Mouse (Mus musculus) naive thymus-derived CD4-positive, alpha-beta T cell, adult 2 months (primary cell): ENCODE data around the gene Uhrf2.

Experiments used
- DNase-seq: peaks from one replicate; pipeline ENCODE4 v3.0.0-alpha.2; 2011; ENCODE audit warnings: low read depth

The Uhrf2 gene

DNA sequence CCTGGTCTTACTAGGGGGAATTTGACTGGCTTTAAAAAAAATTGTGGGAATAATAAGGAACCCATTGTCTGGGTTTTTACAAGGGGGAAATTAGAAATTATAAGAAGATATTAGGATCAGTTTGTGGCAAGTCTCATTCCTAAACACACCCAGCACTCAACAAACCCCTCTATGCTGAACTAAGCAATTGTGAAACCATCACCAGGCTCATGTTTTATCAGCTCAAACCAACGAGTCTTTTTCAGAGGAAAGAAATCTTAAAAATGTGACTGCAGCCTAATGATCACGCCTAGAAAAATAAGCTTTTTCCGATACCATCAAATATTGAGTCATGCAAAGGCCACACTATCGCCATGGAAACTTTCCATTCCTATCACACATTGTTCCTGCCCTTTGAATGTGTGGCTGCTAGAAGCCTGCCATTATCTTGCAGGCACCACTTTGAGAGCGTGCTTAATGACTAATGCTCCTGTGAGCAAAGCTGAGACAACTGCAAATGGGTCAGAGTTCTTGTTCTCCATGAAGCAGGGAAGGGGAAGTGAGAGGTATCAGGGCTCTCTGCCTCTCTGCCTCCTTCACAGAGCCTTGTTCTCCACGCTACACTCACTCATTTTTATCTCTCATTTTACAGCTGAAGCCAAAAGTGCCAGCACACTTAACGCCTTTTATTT lies 94.8 kb downstream of the Uhrf2 start:
- no peak for DNase-seq

DNA sequence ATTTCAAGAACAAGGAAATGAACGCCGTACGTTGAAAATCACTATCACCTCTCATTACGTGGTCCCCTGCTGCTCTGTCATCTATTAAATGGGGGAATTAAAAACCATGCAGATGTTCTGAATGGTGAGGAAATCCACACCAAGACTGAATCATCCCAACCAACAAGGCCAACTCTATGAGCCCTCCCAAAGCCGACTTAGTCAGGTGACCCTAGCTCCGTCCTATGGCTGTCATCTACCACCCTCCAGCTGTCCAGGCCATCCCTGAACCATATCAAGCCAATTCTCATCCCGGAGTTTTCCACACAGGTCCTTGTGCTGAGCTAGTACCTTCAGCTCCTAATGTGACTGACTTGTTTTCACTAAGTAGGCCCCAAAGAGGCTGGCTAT lies 95.4 kb downstream of the Uhrf2 start:
- no peak for DNase-seq

DNA sequence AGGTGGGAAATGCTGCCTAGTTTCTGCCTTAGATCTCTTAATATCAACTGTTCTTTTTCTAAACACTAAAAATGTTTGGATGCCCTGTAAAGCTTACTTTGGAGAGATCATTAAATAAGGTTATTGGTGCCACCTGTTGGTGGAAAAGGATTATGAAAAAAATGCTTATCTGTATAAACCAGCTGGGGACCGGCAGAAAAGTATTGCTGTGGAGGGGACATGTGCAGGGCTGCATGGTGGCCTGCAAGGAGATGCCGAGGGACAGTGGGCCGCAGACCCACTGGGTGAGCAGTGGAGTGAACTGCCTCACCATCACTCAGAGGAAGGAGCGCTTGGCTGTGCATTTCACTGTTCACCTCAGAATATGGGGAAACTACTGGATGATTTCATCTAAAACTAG lies 97.9 kb downstream of the Uhrf2 start:
- DNase-seq: peak; percentile 13

DNA sequence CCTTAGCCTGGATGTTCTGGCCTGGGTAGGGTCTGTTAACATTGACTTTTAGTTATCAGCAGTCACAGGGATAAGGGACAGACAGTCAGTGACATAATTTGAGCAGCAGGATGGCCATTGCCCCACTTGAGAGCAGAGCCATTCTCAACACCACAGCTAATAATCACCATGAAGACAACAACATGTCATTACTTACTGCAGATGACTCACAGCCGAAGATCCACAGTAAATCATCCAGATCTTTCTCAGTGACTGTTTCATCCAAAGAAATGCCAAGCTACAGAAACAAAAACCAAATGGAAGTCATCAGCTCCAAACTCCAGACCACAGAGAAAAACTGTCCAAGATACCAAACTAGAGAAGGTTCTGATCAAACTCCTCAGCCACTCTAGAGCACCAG lies 106.0 kb downstream of the Uhrf2 start:
- DNase-seq: no peak
